Mouse (Mus musculus): ENCODE data around the gene Ndel1. TPM values are rescaled to one million over a fixed set of nuclear protein-coding genes. Genes with fewer than 3 reads are reported as not detected.

The Ndel1 gene
- polyA plus RNA-seq, 1 experiment from 2014 or later: 70.6 TPM

GRCm38 (mm10) chr11:68819226-68819805 lies 52.3 kb downstream of the Ndel1 start:
- no peaks in the 10 kb centered on the region for H3K27me3 ChIP-seq (ENCODE audit: control insufficient read depth, insufficient read depth, low read length)
- H3K27ac ChIP-seq (ENCODE audit: low read depth, low read length): no peak overlapping the region
- H3K4me1 ChIP-seq (ENCODE audit: control insufficient read depth, insufficient read depth, low read length): no peaks in the 10 kb centered on the region
- no peaks in the 10 kb centered on the region for H3K9me3 ChIP-seq (ENCODE audit: control insufficient read depth, low read length)
- WGBS: 82% methylated on average over 14 of the region's 14 CpGs
- H3K9ac ChIP-seq (ENCODE audit: low read depth, low read length): no peak overlapping the region
- no peak overlapping the region for H3K4me2 ChIP-seq (replicated peaks; ENCODE audit: low read depth, low read length)
- no peak for ATAC-seq (ENCODE audit: low FRiP score, low TSS enrichment)
- no peak overlapping the region for H3K4me3 ChIP-seq (ENCODE audit: low read length)
- peaks cover 80% of the 10 kb centered on the region for H3K36me3 ChIP-seq (ENCODE audit: control insufficient read depth, insufficient read depth, low read length)

- Histone ChIP-seq H3K9ac (ENCODE audit: low read depth, low read length) (no peak overlapping the region), H3K27ac (ENCODE audit: low read depth, low read length) (no peak overlapping the region), H3K9me3 (ENCODE audit: control insufficient read depth, low read length) (no peaks in the 10 kb centered on the region), H3K4me2 (replicated peaks; ENCODE audit: low read depth, low read length) (no peak overlapping the region), H3K27me3 (ENCODE audit: control insufficient read depth, insufficient read depth, low read length) (no peaks in the 10 kb centered on the region), H3K4me3 (ENCODE audit: low read length) (no peak overlapping the region), H3K36me3 (ENCODE audit: control insufficient read depth, insufficient read depth, low read length) (peaks cover 81% of the 10 kb centered on the region), H3K4me1 (ENCODE audit: control insufficient read depth, insufficient read depth, low read length) (no peaks in the 10 kb centered on the region)
- 88% methylated on average over 8 of the region's 8 CpGs for WGBS
- ATAC-seq (ENCODE audit: low FRiP score, low TSS enrichment): no peak
These were observed 53.2 kb downstream of the Ndel1 start for GRCm38 (mm10) chr11:68818416-68818815.

- Histone ChIP-seq H3K9ac (ENCODE audit: low read depth, low read length) (no peak overlapping the region), H3K4me2 (replicated peaks; ENCODE audit: low read depth, low read length) (no peak overlapping the region), H3K4me3 (ENCODE audit: low read length) (no peak overlapping the region), H3K36me3 (ENCODE audit: control insufficient read depth, insufficient read depth, low read length) (peaks cover 92% of the 10 kb centered on the region), H3K27ac (ENCODE audit: low read depth, low read length) (no peak overlapping the region), H3K9me3 (ENCODE audit: control insufficient read depth, low read length) (no peaks in the 10 kb centered on the region), H3K27me3 (ENCODE audit: control insufficient read depth, insufficient read depth, low read length) (no peaks in the 10 kb centered on the region), H3K4me1 (ENCODE audit: control insufficient read depth, insufficient read depth, low read length) (no peaks in the 10 kb centered on the region)
- ATAC-seq (ENCODE audit: low FRiP score, low TSS enrichment): no peak
- 88% methylated on average over 9 of the region's 9 CpGs for WGBS
These were observed 59.6 kb downstream of the Ndel1 start for GRCm38 (mm10) chr11:68811881-68812577.

GRCm38 (mm10) chr11:68807787-68808186 lies 63.9 kb downstream of the Ndel1 start:
- Histone ChIP-seq H3K4me2 (replicated peaks; ENCODE audit: low read depth, low read length) (no peak overlapping the region), H3K9me3 (ENCODE audit: control insufficient read depth, low read length) (no peaks in the 10 kb centered on the region), H3K4me1 (ENCODE audit: control insufficient read depth, insufficient read depth, low read length) (no peaks in the 10 kb centered on the region), H3K27ac (ENCODE audit: low read depth, low read length) (no peak overlapping the region), H3K27me3 (ENCODE audit: control insufficient read depth, insufficient read depth, low read length) (no peaks in the 10 kb centered on the region), H3K4me3 (ENCODE audit: low read length) (no peak overlapping the region), H3K9ac (ENCODE audit: low read depth, low read length) (no peak overlapping the region), H3K36me3 (ENCODE audit: control insufficient read depth, insufficient read depth, low read length) (peaks cover 96% of the 10 kb centered on the region)
- 41% methylated on average over 6 of the region's 6 CpGs for WGBS
- ATAC-seq (ENCODE audit: low FRiP score, low TSS enrichment): no peak

- H3K4me2 ChIP-seq (replicated peaks; ENCODE audit: low read depth, low read length): no peak overlapping the region
- H3K36me3 ChIP-seq (ENCODE audit: control insufficient read depth, insufficient read depth, low read length): peaks cover 96% of the 10 kb centered on the region
- H3K9ac ChIP-seq (ENCODE audit: low read depth, low read length): no peak overlapping the region
- ATAC-seq (ENCODE audit: low FRiP score, low TSS enrichment): no peak
- no peak overlapping the region for H3K27ac ChIP-seq (ENCODE audit: low read depth, low read length)
- no peaks in the 10 kb centered on the region for H3K27me3 ChIP-seq (ENCODE audit: control insufficient read depth, insufficient read depth, low read length)
- no peak overlapping the region for H3K4me3 ChIP-seq (ENCODE audit: low read length)
- no peaks in the 10 kb centered on the region for H3K9me3 ChIP-seq (ENCODE audit: control insufficient read depth, low read length)
- WGBS: 68% methylated on average over 4 of the region's 4 CpGs
- H3K4me1 ChIP-seq (ENCODE audit: control insufficient read depth, insufficient read depth, low read length): no peaks in the 10 kb centered on the region
These were observed 66.5 kb downstream of the Ndel1 start for GRCm38 (mm10) chr11:68805148-68805547.

GRCm38 (mm10) chr11:68798258-68798657 lies 73.4 kb downstream of the Ndel1 start:
- H3K27ac ChIP-seq (ENCODE audit: low read depth, low read length): no peak overlapping the region
- H3K9ac ChIP-seq (ENCODE audit: low read depth, low read length): no peak overlapping the region
- no peak overlapping the region for H3K4me2 ChIP-seq (replicated peaks; ENCODE audit: low read depth, low read length)
- no peak overlapping the region for H3K4me3 ChIP-seq (ENCODE audit: low read length)
- H3K4me1 ChIP-seq (ENCODE audit: control insufficient read depth, insufficient read depth, low read length): no peaks in the 10 kb centered on the region
- no peaks in the 10 kb centered on the region for H3K9me3 ChIP-seq (ENCODE audit: control insufficient read depth, low read length)
- H3K27me3 ChIP-seq (ENCODE audit: control insufficient read depth, insufficient read depth, low read length): no peaks in the 10 kb centered on the region
- no peak for ATAC-seq (ENCODE audit: low FRiP score, low TSS enrichment)
- 97% methylated on average over 10 of the region's 10 CpGs for WGBS
- peaks cover 95% of the 10 kb centered on the region for H3K36me3 ChIP-seq (ENCODE audit: control insufficient read depth, insufficient read depth, low read length)

- Histone ChIP-seq H3K27me3 (ENCODE audit: control insufficient read depth, insufficient read depth, low read length) (no peaks in the 10 kb centered on the region), H3K4me3 (ENCODE audit: low read length) (no peak overlapping the region), H3K36me3 (ENCODE audit: control insufficient read depth, insufficient read depth, low read length) (peaks cover 94% of the 10 kb centered on the region), H3K9me3 (ENCODE audit: control insufficient read depth, low read length) (no peaks in the 10 kb centered on the region), H3K4me1 (ENCODE audit: control insufficient read depth, insufficient read depth, low read length) (no peaks in the 10 kb centered on the region), H3K27ac (ENCODE audit: low read depth, low read length) (no peak overlapping the region), H3K4me2 (replicated peaks; ENCODE audit: low read depth, low read length) (no peak overlapping the region), H3K9ac (ENCODE audit: low read depth, low read length) (no peak overlapping the region)
- no peak for ATAC-seq (ENCODE audit: low FRiP score, low TSS enrichment)
- 89% methylated on average over 9 of the region's 9 CpGs for WGBS
These were observed 79.9 kb downstream of the Ndel1 start for GRCm38 (mm10) chr11:68791794-68792193.

- peaks cover 98% of the 10 kb centered on the region for H3K36me3 ChIP-seq (ENCODE audit: control insufficient read depth, insufficient read depth, low read length)
- no peak for ATAC-seq (ENCODE audit: low FRiP score, low TSS enrichment)
- H3K27ac ChIP-seq (ENCODE audit: low read depth, low read length): no peak overlapping the region
- 88% methylated on average over 10 of the region's 10 CpGs for WGBS
- H3K4me1 ChIP-seq (ENCODE audit: control insufficient read depth, insufficient read depth, low read length): no peaks in the 10 kb centered on the region
- H3K4me3 ChIP-seq (ENCODE audit: low read length): no peak overlapping the region
- no peaks in the 10 kb centered on the region for H3K9me3 ChIP-seq (ENCODE audit: control insufficient read depth, low read length)
- H3K9ac ChIP-seq (ENCODE audit: low read depth, low read length): no peak overlapping the region
- no peak overlapping the region for H3K4me2 ChIP-seq (replicated peaks; ENCODE audit: low read depth, low read length)
- H3K27me3 ChIP-seq (ENCODE audit: control insufficient read depth, insufficient read depth, low read length): no peaks in the 10 kb centered on the region
These were observed 80.9 kb downstream of the Ndel1 start for GRCm38 (mm10) chr11:68790720-68791119.

- no peak overlapping the region for H3K4me2 ChIP-seq (replicated peaks; ENCODE audit: low read depth, low read length)
- no peak overlapping the region for H3K4me3 ChIP-seq (ENCODE audit: low read length)
- H3K4me1 ChIP-seq (ENCODE audit: control insufficient read depth, insufficient read depth, low read length): no peaks in the 10 kb centered on the region
- H3K27ac ChIP-seq (ENCODE audit: low read depth, low read length): no peak overlapping the region
- no peaks in the 10 kb centered on the region for H3K9me3 ChIP-seq (ENCODE audit: control insufficient read depth, low read length)
- WGBS: 89% methylated on average over 9 of the region's 9 CpGs
- H3K9ac ChIP-seq (ENCODE audit: low read depth, low read length): no peak overlapping the region
- H3K36me3 ChIP-seq (ENCODE audit: control insufficient read depth, insufficient read depth, low read length): peaks cover 99% of the 10 kb centered on the region
- no peaks in the 10 kb centered on the region for H3K27me3 ChIP-seq (ENCODE audit: control insufficient read depth, insufficient read depth, low read length)
- no peak for ATAC-seq (ENCODE audit: low FRiP score, low TSS enrichment)
These were observed 84.4 kb downstream of the Ndel1 start for GRCm38 (mm10) chr11:68787222-68787621.
